Mouse (Mus musculus): ENCODE results near the gene Pcdh7. TPM values are rescaled to one million over a fixed set of nuclear protein-coding genes. Genes with fewer than 3 reads are reported as not detected.

Pcdh7 gene
- polyA plus RNA-seq, 1 experiment from 2014 or later = 37.5 TPM

- no peak for ATAC-seq (ENCODE audit: low FRiP score)
- Histone ChIP-seq H3K4me3 (replicated peaks; ENCODE audit: low read length) (no peak overlapping the region), H3K4me1 (replicated peaks; ENCODE audit: control insufficient read depth, insufficient read depth, low read length) (peaks cover 8% of the 10 kb centered on the region; the same call in 1 of the 2 replicates), H3K9me3 (ENCODE audit: control insufficient read depth, low read length) (no peaks in the 10 kb centered on the region), H3K4me2 (replicated peaks) (no peak overlapping the region), H3K27ac (no peak overlapping the region), H3K9ac (no peak overlapping the region), H3K36me3 (replicated peaks; ENCODE audit: control insufficient read depth, insufficient read depth) (no peaks in the 10 kb centered on the region), H3K27me3 (ENCODE audit: control insufficient read depth, insufficient read depth, low read length) (no peaks in the 10 kb centered on the region)
- DNase-seq (ENCODE audit: low spot score) = no peak
- WGBS = 94% methylated on average over 3 of the region's 3 CpGs
These were observed 146.5 kb downstream of the Pcdh7 start for GRCm38 (mm10) chr5:57864254-57864653.

GRCm38 (mm10) chr5:57865256-57865655 is 147.5 kb downstream of the Pcdh7 start:
- WGBS = 86% methylated on average over 3 of the region's 3 CpGs
- DNase-seq (ENCODE audit: low spot score) (no peak), ATAC-seq (ENCODE audit: low FRiP score) (no peak)
- peaks cover 8% of the 10 kb centered on the region; the same call in 1 of the 2 replicates for H3K4me1 ChIP-seq (replicated peaks; ENCODE audit: control insufficient read depth, insufficient read depth, low read length)
- no peak overlapping the region for H3K4me2 ChIP-seq (replicated peaks)
- H3K36me3 ChIP-seq (replicated peaks; ENCODE audit: control insufficient read depth, insufficient read depth) = no peaks in the 10 kb centered on the region
- no peaks in the 10 kb centered on the region for H3K9me3 ChIP-seq (ENCODE audit: control insufficient read depth, low read length)
- H3K27me3 ChIP-seq (ENCODE audit: control insufficient read depth, insufficient read depth, low read length) = no peaks in the 10 kb centered on the region
- H3K27ac ChIP-seq = no peak overlapping the region
- no peak overlapping the region for H3K4me3 ChIP-seq (replicated peaks; ENCODE audit: low read length)
- no peak overlapping the region for H3K9ac ChIP-seq

GRCm38 (mm10) chr5:57866097-57866496 is 148.3 kb downstream of the Pcdh7 start:
- no peak overlapping the region for H3K9ac ChIP-seq
- no peaks in the 10 kb centered on the region for H3K36me3 ChIP-seq (replicated peaks; ENCODE audit: control insufficient read depth, insufficient read depth)
- ATAC-seq (ENCODE audit: low FRiP score) (no peak), DNase-seq (ENCODE audit: low spot score) (no peak)
- no peak overlapping the region for H3K4me2 ChIP-seq (replicated peaks)
- H3K27me3 ChIP-seq (ENCODE audit: control insufficient read depth, insufficient read depth, low read length) = no peaks in the 10 kb centered on the region
- no peaks in the 10 kb centered on the region for H3K9me3 ChIP-seq (ENCODE audit: control insufficient read depth, low read length)
- peaks cover 8% of the 10 kb centered on the region; the same call in 1 of the 2 replicates for H3K4me1 ChIP-seq (replicated peaks; ENCODE audit: control insufficient read depth, insufficient read depth, low read length)
- whole genome bisulfite sequencing = 69% methylated on average over 1 of the region's 1 CpGs
- no peak overlapping the region for H3K4me3 ChIP-seq (replicated peaks; ENCODE audit: low read length)
- H3K27ac ChIP-seq = no peak overlapping the region

- H3K9ac ChIP-seq = no peak overlapping the region
- no peak for ATAC-seq (ENCODE audit: low FRiP score)
- H3K27ac ChIP-seq = no peak overlapping the region
- H3K4me3 ChIP-seq (replicated peaks; ENCODE audit: low read length) = no peak overlapping the region
- H3K36me3 ChIP-seq (replicated peaks; ENCODE audit: control insufficient read depth, insufficient read depth) = no peaks in the 10 kb centered on the region
- no peak overlapping the region for H3K4me2 ChIP-seq (replicated peaks)
- peaks cover 8% of the 10 kb centered on the region; the same call in 1 of the 2 replicates for H3K4me1 ChIP-seq (replicated peaks; ENCODE audit: control insufficient read depth, insufficient read depth, low read length)
- H3K9me3 ChIP-seq (ENCODE audit: control insufficient read depth, low read length) = no peaks in the 10 kb centered on the region
- 87% methylated on average over 2 of the region's 2 CpGs for WGBS
- H3K27me3 ChIP-seq (ENCODE audit: control insufficient read depth, insufficient read depth, low read length) = no peaks in the 10 kb centered on the region
- no peak for DNase-seq (ENCODE audit: low spot score)
These were observed 150.1 kb downstream of the Pcdh7 start for GRCm38 (mm10) chr5:57867906-57868305.

- H3K4me2 ChIP-seq (replicated peaks) = no peak overlapping the region
- H3K36me3 ChIP-seq (replicated peaks; ENCODE audit: control insufficient read depth, insufficient read depth) = no peaks in the 10 kb centered on the region
- WGBS = 57% methylated on average over 4 of the region's 4 CpGs
- ATAC-seq (ENCODE audit: low FRiP score) (no peak), DNase-seq (ENCODE audit: low spot score) (no peak)
- no peaks in the 10 kb centered on the region for H3K9me3 ChIP-seq (ENCODE audit: control insufficient read depth, low read length)
- H3K4me1 ChIP-seq (replicated peaks; ENCODE audit: control insufficient read depth, insufficient read depth, low read length) = peaks cover 8% of the 10 kb centered on the region; the same call in 1 of the 2 replicates
- H3K9ac ChIP-seq = no peak overlapping the region
- no peaks in the 10 kb centered on the region for H3K27me3 ChIP-seq (ENCODE audit: control insufficient read depth, insufficient read depth, low read length)
- H3K27ac ChIP-seq = no peak overlapping the region
- no peak overlapping the region for H3K4me3 ChIP-seq (replicated peaks; ENCODE audit: low read length)
These were observed 150.9 kb downstream of the Pcdh7 start for GRCm38 (mm10) chr5:57868702-57869101.

GRCm38 (mm10) chr5:57870727-57871126 is 153.0 kb downstream of the Pcdh7 start:
- no peak for DNase-seq (ENCODE audit: low spot score)
- H3K27me3 ChIP-seq (ENCODE audit: control insufficient read depth, insufficient read depth, low read length) = no peaks in the 10 kb centered on the region
- H3K27ac ChIP-seq = no peak overlapping the region
- peaks cover 8% of the 10 kb centered on the region; the same call in 1 of the 2 replicates for H3K4me1 ChIP-seq (replicated peaks; ENCODE audit: control insufficient read depth, insufficient read depth, low read length)
- H3K9ac ChIP-seq = no peak overlapping the region
- no peak overlapping the region for H3K4me2 ChIP-seq (replicated peaks)
- H3K4me3 ChIP-seq (replicated peaks; ENCODE audit: low read length) = no peak overlapping the region
- ATAC-seq (ENCODE audit: low FRiP score) = no peak
- H3K36me3 ChIP-seq (replicated peaks; ENCODE audit: control insufficient read depth, insufficient read depth) = no peaks in the 10 kb centered on the region
- no peaks in the 10 kb centered on the region for H3K9me3 ChIP-seq (ENCODE audit: control insufficient read depth, low read length)
- 78% methylated on average over 1 of the region's 1 CpGs for WGBS

GRCm38 (mm10) chr5:57884982-57885381 is 167.2 kb downstream of the Pcdh7 start:
- Histone ChIP-seq H3K9me3 (ENCODE audit: control insufficient read depth, low read length) (no peaks in the 10 kb centered on the region), H3K9ac (no peak overlapping the region), H3K4me1 (replicated peaks; ENCODE audit: control insufficient read depth, insufficient read depth, low read length) (no peaks in the 10 kb centered on the region), H3K27me3 (ENCODE audit: control insufficient read depth, insufficient read depth, low read length) (no peaks in the 10 kb centered on the region), H3K4me3 (replicated peaks; ENCODE audit: low read length) (no peak overlapping the region), H3K27ac (no peak overlapping the region), H3K4me2 (replicated peaks) (no peak overlapping the region), H3K36me3 (replicated peaks; ENCODE audit: control insufficient read depth, insufficient read depth) (no peaks in the 10 kb centered on the region)
- DNase-seq (ENCODE audit: low spot score) (no peak), ATAC-seq (ENCODE audit: low FRiP score) (no peak)

GRCm38 (mm10) chr5:57899018-57899614 is 181.3 kb downstream of the Pcdh7 start:
- H3K4me2 ChIP-seq (replicated peaks) = no peak overlapping the region
- H3K9ac ChIP-seq = no peak overlapping the region
- H3K36me3 ChIP-seq (replicated peaks; ENCODE audit: control insufficient read depth, insufficient read depth) = no peaks in the 10 kb centered on the region
- DNase-seq (ENCODE audit: low spot score) (no peak), ATAC-seq (ENCODE audit: low FRiP score) (no peak)
- no peaks in the 10 kb centered on the region for H3K27me3 ChIP-seq (ENCODE audit: control insufficient read depth, insufficient read depth, low read length)
- H3K27ac ChIP-seq = no peak overlapping the region
- no peak overlapping the region for H3K4me3 ChIP-seq (replicated peaks; ENCODE audit: low read length)
- no peaks in the 10 kb centered on the region for H3K9me3 ChIP-seq (ENCODE audit: control insufficient read depth, low read length)
- 74% methylated on average over 7 of the region's 7 CpGs for WGBS
- no peaks in the 10 kb centered on the region for H3K4me1 ChIP-seq (replicated peaks; ENCODE audit: control insufficient read depth, insufficient read depth, low read length)

GRCm38 (mm10) chr5:57907218-57907617 is 189.5 kb downstream of the Pcdh7 start:
- DNase-seq (ENCODE audit: low spot score) (no peak), ATAC-seq (ENCODE audit: low FRiP score) (no peak)
- Histone ChIP-seq H3K4me3 (replicated peaks; ENCODE audit: low read length) (no peak overlapping the region), H3K4me1 (replicated peaks; ENCODE audit: control insufficient read depth, insufficient read depth, low read length) (no peaks in the 10 kb centered on the region), H3K27ac (no peak overlapping the region), H3K9ac (no peak overlapping the region), H3K4me2 (replicated peaks) (no peak overlapping the region), H3K9me3 (ENCODE audit: control insufficient read depth, low read length) (no peaks in the 10 kb centered on the region), H3K36me3 (replicated peaks; ENCODE audit: control insufficient read depth, insufficient read depth) (no peaks in the 10 kb centered on the region), H3K27me3 (ENCODE audit: control insufficient read depth, insufficient read depth, low read length) (no peaks in the 10 kb centered on the region)
- WGBS = 78% methylated on average over 4 of the region's 4 CpGs

GRCm38 (mm10) chr5:57921140-57921539 is 203.4 kb downstream of the Pcdh7 start:
- Histone ChIP-seq H3K27ac (no peak overlapping the region), H3K27me3 (ENCODE audit: control insufficient read depth, insufficient read depth, low read length) (no peaks in the 10 kb centered on the region), H3K9ac (no peak overlapping the region), H3K9me3 (ENCODE audit: control insufficient read depth, low read length) (no peaks in the 10 kb centered on the region), H3K4me3 (replicated peaks; ENCODE audit: low read length) (no peak overlapping the region), H3K4me1 (replicated peaks; ENCODE audit: control insufficient read depth, insufficient read depth, low read length) (no peaks in the 10 kb centered on the region), H3K4me2 (replicated peaks) (no peak overlapping the region), H3K36me3 (replicated peaks; ENCODE audit: control insufficient read depth, insufficient read depth) (no peaks in the 10 kb centered on the region)
- ATAC-seq (ENCODE audit: low FRiP score) = no peak
- no peak for DNase-seq (ENCODE audit: low spot score)
- 82% methylated on average over 5 of the region's 5 CpGs for WGBS
